Mouse (Mus musculus) cerebellum, adult 11-12 months (tissue): ENCODE results near the gene Lpar3.

Experiments used
- DNase-seq: peaks from one replicate; pipeline ENCODE4 v3.0.0; 2022

The Lpar3 gene

DNA sequence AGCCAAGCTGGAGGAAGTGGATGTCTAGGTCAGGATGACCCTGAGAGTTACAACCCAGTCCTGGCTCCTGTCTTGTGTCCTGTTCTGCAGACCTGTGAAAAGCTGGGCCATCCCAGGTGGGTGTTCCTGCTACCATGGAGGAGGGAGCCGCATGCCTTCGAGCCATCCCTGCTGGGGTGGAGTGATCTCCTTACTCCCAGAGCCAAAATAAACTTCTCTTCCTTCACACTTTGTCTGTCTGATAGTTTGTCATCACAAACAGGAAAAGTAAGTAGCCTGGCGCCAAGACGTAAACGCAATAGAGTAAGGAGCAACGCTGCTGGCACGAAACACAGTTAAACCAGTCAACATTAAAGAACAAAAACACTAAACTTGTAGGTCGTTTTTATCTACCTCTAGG lies 95.5 kb downstream of the Lpar3 start:
- DNase-seq: no peak

DNA sequence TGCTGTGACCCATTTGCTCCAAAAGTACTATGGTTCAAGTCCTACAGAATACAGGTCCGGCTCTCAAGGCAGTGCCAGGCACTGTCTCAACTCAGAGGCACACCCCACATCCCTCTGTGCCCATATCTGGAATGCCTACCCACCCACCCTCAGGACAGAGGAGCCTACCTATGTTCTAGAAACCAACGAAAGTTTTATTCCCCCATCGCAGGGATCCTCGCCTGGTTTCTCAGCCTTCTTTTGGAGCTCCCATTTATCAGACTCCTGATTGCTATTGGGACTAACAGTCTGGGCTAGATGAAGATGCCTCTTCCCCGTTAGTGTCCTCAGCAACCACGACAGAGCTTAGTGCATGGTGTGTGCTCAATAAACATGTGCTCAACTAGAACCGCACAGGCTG lies 96.6 kb downstream of the Lpar3 start:
- no peak for DNase-seq

DNA sequence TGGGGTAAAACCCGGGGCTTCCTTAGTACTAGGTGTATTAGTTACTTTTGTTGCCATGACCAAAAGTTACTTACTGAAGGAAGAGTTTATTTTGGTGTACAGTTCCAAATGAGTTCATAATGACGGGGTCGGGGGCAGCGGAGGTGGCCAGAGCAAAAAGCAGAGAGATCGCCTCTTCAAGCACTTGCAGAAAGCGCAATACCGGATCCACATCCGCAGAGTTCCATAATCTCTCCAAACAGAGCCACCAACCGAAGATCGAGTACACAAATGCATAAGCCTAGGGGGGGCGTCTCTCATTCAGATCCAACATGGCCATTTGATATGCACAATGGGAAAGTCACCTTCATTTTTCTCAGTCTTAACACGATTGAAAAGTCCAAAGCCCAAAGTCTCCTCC lies 97.1 kb downstream of the Lpar3 start:
- DNase-seq: no peak

DNA sequence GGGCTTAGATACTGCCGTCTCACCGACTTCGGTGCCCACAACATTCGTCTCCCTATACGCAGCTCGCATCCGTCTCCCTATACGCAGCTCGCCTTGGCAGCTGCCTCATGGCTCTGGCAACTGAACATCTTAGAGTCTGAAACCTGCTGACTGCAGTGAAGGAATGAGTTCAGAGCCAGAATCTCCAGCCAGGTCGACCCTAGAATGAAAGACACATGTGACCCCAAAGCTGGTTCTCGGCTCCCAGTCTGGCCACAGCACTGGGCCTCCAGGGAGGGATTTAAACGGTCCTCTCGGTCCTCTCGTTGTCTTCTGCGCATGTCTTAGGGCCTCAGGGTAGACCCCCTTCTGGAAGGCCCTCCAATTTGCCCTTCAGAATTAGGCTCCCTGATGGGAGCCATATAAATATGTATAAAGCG lies 97.8 kb downstream of the Lpar3 start:
- DNase-seq: no peak

DNA sequence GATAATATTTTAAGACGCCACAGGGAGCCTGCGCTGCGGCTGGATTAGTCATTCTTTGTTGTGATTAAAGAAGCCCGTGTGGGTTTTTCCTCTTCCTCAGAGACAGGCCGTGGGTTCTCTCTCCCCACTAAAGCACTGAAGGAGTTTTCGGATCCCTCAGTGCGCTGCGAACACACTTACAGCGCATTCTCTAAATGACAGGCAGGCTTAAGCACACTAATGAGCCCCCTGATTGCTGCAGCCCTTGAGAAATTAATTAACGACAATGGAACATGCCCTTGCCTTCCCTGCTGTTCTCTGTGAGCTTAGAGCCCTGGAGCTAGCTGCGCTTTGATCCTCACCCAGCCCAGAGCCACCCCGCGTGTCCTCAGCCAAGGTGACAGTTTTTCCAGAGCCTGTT lies 98.2 kb downstream of the Lpar3 start:
- DNase-seq: no peak

DNA sequence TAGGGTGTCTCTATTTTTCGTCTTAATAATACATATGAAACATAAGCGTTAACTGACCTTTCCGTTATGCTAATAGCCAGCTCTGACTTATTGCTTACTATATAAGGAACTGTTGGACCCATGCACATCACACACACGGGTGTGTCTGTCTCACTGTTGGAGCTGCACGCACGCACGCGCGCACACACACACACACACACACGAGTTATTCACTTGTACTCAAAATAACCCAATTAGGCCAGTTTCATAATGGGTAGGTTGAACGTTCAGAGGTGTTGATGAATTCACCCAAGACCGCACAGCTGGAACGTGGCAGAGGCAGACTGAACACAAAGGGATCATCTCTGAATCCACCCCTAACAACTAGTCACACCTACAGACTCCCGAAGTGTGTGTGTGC lies 98.7 kb downstream of the Lpar3 start:
- DNase-seq: no peak

DNA sequence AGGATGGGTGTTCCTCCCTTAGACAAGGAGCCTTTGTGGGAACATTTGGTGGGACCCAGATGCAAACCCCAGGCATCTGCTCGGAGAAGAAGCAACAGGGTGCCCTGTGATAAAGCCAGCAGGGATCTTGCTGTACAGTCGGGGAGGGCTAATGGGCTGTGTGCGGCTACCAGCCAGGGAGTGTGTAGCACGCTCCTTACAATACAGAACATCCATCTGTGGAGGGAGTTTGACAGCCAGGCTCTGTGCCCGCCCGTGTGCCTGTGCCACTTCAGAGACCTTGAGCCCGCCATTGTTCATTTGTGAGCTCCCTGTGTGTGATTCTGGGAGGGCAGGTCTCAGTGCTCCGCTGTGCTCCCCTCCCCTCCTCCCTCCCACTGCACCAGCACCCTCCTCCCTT lies 104.2 kb downstream of the Lpar3 start:
- DNase-seq: no peak

DNA sequence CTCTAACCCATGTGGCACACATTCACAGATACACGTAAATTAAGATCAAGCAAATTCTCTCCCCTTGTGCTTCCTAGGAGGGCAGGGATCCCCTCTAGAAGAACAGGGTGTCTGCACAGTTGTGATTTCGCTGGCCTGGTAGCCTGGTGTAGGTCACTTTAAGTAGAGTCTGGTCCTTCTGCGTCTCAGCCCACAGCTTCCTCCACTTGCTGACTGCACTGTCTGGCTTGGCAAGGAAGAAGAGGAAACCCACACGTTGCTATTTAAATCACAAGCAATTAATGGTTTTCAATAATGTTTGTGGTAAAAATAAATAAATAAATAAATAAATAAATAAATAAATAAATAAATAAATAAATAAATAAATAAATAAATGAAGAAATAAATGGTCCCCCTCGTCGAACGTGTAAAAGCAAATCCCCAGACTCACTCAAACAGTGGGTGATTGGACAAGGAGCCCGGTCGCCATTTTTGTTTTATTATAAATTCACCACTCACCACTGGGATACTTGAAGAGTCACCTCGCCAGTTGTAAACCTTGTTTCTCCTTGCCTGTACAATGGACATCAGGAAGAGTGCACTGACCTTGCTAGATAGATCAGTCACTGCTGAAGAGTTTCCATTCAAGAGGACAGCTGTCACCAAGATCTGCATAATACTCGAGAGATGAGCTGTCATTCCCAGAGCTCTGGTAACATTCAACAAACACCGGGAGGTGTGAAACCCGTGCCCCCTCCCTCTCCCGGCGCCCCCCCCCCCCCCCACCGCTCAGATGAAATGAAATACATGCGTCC lies 106.2 kb downstream of the Lpar3 start:
- DNase-seq: no peak

DNA sequence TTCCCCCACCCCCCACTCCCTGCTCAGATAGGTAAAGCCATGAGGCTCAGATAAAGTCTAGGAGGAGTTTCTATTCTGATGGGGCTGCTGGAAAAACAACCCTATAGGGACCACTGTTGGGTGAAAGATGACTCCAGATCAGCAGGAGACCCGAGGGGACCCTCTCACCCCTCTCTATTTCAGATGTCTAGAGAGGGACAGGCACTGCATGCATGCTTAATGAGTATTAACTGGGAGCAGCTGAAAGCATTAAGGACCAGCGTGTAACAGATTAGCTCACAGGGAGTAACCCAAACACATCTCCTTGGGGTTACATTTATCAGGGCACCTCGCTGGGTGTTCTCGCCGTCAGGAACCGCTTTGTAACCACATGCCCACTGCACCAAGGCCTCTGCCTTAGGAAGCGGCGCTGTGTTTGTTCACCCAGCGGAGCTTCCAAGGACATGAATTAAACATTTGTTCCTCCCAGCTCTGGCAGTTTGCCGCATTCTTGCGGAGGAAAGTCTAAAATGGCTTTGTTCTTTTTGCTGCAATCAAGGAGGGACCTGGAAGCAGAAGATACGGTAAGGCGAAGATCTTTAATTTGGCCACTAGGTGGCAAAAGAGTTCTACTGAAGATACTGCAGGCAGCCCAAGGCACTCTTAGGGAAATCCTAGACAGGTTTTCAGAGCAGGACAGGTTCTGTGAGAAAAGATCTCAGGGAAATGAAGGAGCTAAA lies 106.9 kb downstream of the Lpar3 start:
- DNase-seq: peak; percentile 50

DNA sequence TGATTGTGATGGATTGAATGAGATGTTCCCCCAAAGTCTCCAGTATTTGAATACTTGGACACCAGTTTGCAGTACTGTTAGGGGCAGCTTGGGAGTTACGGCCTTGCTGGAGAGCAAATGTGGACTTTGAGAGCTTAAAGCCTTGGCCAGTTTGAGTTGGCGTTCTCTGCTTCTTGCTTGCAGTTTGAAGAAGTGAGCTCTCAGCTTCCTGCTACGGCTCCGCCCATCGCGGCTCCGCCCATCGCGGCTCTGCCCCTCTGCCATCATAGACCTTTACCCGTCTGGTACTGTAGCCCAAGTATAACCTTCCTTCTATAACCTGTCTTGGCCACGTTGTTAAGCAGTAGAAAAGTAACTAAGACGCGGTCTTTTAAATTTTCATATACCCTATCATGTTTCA lies 108.0 kb downstream of the Lpar3 start:
- DNase-seq: no peak

DNA sequence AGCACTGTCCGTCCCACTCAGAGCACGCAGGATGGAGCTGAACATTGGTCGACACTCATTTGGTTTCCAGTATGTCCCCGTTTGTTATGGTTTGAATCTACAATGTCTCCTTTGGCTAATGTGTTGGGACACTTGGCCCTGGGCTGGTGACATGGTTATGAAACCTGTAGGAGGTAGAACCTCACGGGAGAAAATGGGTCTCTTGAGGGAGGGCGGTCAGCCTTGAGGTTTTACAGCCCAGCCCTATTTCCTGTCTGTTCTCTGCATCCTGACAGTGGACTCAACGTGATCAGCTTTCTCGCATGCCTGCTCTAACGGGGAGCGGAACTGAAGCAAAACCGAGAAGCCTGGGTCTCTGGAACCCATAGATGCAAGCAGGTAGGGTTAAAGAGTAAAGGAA lies 111.1 kb downstream of the Lpar3 start:
- no peak for DNase-seq

DNA sequence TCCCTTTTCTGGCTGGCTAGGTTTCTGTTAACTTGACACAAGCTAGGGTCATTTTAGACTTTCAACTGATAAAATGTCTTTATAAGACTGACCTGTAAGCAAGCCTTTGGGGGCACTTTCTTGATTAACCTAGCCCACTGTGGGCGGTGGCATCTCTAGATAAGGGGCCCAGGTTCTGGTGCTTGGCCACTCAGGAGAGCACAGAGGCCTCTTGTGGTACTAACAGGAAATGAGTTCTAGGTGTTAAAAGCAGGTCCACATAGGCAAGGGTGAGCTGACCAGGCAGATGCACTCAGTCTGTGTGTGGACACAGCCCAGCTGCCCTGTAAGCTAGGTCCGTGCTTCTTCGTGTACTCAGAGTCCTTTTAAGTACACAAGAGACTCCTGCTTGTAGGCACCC lies 112.5 kb downstream of the Lpar3 start:
- no peak for DNase-seq

DNA sequence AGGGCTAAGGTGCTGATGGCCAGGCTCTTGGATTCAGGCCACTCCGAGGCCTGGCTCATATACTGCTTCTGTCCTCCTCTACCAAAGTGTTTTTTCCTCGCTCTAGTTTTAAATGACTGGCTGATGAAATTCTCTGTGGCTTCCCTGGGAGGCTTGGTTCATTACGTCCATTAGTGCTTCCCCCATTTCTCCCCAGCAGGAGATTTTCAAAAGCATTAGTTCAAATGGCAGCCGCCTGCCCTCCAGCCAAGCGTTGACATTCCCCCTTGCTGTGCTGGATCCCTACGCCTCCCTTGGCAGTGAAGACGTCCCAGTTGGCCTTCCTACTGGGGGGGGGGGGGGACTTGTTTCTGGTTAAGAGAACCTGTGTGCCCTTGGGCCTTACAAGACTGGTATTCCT lies 113.3 kb downstream of the Lpar3 start:
- no peak for DNase-seq
